Mouse (Mus musculus) hindbrain, embryonic 14.5 days (tissue): ENCODE data around the gene Ermap. TPM values are rescaled to one million over a fixed set of nuclear protein-coding genes. Genes with fewer than 3 reads are reported as not detected.

Source experiments
- ATAC-seq: fragments of 200-750 bp; cut with Nextera tagmentation; 2 replicates; pipeline ENCODE4 v1.8.0; 2017; ENCODE audit warnings: moderate number of reproducible peaks, mild to moderate bottlenecking, moderate TSS enrichment, moderate library complexity; ENCODE audit not compliant: low FRiP score
- DNase-seq: peaks from one replicate; pipeline ENCODE4 v3.0.0-alpha.2; 2015; ENCODE audit warnings: low spot score
- H3K27ac ChIP-seq: fragments of 300-500 bp; sonication (generic); 2 replicates; pipeline ENCODE4 v1.5.1; 2014; ENCODE audit warnings: mild to moderate bottlenecking, moderate library complexity
- H3K27me3 ChIP-seq: fragments of 300-500 bp; sonication (generic); 2 replicates; pipeline ENCODE4 v1.6.1; 2014; ENCODE audit warnings: mild to moderate bottlenecking, low read length, mixed read lengths; ENCODE audit not compliant: control insufficient read depth, insufficient read depth
- H3K36me3 ChIP-seq: fragments of 300-500 bp; sonication (generic); replicated peaks from 2 replicates; pipeline ENCODE4 v1.6.1; 2014; ENCODE audit not compliant: control insufficient read depth, insufficient read depth
- H3K4me1 ChIP-seq: fragments of 300-500 bp; sonication (generic); replicated peaks from 2 replicates; pipeline ENCODE4 v1.6.1; 2014; ENCODE audit warnings: antibody characterized with exemption, low read length, mixed read lengths; ENCODE audit not compliant: control insufficient read depth, insufficient read depth
- H3K4me2 ChIP-seq: fragments of 300-500 bp; sonication (generic); replicated peaks from 2 replicates; pipeline ENCODE4 v1.6.1; 2014; ENCODE audit warnings: mild to moderate bottlenecking, moderate library complexity
- H3K4me3 ChIP-seq: fragments of 300-500 bp; sonication (generic); replicated peaks from 2 replicates; pipeline ENCODE4 v1.5.1; 2014; ENCODE audit warnings: mild to moderate bottlenecking, low read length
- H3K9ac ChIP-seq: fragments of 300-500 bp; sonication (generic); 2 replicates; pipeline ENCODE4 v1.6.1; 2014
- H3K9me3 ChIP-seq: fragments of 300-500 bp; sonication (generic); 2 replicates; pipeline ENCODE4 v1.6.1; 2016; ENCODE audit warnings: low read length; ENCODE audit not compliant: control insufficient read depth
- WGBS: fragments of 180-500 bp; shearing (Covaris S2); extraction: QIAGEN DNeasy Blood & Tissue Kit; methylation state at CpG from one replicate; pipeline ENCODE4 v1.1.7; 2014; 5-methylcytosine and 5-hydroxymethylcytosine counted together
- polyA plus RNA-seq: library from polyadenylated mRNA; unstranded; fragments of >200 nt; fragmentation: Nextera tagmentation; extraction: Ambion mirVana; gene quantifications from 2 replicates; pipeline ENCODE4 v1.2.1, GENCODE M21; 2014

Ermap gene
- polyA plus RNA-seq, 1 experiment from 2014 or later, result 2.5 TPM

DNA sequence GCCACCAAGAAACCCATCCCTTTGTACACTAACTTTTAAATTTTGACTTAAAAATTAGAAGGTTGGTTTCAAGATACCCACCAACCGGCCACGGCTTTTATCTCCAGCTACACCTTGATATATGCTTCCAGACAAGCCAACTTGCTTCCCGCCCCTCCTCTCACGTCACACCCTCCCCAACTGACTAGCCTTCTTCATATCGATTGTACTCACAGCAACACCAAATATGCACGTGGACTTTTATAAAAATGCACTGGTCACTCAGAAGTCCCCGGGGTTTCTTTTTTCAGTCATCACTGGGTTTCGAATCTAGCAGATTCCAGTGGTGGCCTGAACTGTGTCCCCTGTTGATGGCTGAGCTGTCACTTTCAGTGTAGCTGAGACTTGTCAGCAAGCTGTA, 807 bp upstream of the Ermap start:
- Histone ChIP-seq H3K27me3 (no peaks in the 10 kb centered on the region), H3K9ac (no peak overlapping the region), H3K4me1 (no peaks in the 10 kb centered on the region), H3K9me3 (no peaks in the 10 kb centered on the region), H3K4me2 (no peak overlapping the region), H3K27ac (no peak overlapping the region), H3K4me3 (no peak overlapping the region), H3K36me3 (no peaks in the 10 kb centered on the region)
- DNase-seq, result no peak
- ATAC-seq, result no peak
- WGBS, result 88% methylated on average over 8 of the region's 8 CpGs

DNA sequence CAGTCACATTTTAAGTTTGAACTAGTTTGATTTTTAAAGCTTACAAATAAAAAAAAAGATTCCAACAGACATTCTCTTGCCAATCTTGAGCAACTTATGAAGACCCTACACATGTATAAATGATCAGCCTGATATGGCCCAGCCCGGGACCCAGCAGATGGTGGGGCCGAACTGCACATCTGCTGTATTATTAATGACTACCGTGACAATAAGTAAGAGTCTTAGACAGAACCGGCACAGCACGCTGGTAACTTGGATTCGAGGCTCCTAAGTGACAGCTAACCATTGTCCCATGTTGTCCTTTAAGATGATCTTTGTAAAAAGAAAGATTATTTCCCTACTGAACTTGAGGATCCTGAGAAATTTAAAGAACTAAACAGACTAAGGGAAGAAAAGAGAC, 419 bp downstream of the Ermap start:
- H3K4me3 ChIP-seq, result no peak overlapping the region
- H3K27me3 ChIP-seq, result no peaks in the 10 kb centered on the region
- 25% methylated on average over 6 of the region's 6 CpGs for WGBS

DNA sequence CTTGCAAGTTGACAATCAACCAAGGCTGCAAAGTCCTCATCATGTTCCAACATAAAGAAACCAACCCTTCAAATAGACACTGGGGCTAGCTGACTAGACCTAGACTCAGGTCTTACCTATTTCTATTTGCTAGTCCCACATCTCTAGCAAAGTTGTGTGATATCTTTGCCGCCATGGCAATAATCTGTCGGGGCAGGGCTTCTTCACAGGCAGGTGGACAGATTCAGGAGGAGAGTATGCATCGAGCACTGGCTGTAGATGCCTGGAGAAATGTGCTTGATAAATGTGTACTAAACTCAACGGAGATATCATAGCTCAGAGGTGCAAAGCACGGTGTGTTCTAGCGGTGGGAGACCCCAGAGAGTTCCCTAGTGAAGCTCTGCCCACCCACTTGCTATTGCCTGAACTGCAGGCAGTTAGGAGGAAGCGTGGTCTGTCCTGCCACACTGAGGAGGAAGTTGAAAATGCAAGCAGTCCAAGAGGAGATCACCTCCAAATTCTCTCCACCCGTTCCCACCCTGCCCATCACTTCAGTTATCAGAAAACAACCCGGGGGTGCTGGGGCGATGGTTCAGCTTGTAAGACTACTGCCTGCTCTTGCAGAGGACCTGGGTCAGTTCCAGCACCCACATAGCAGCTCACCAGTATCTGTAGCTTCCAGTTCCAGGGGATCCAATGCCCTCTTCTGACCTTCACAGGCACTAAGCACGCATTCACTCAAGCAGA, 1.6 kb downstream of the Ermap start:
- Histone ChIP-seq H3K9ac (no peak overlapping the region), H3K27me3 (no peaks in the 10 kb centered on the region), H3K27ac (no peak overlapping the region), H3K4me2 (no peak overlapping the region), H3K4me1 (no peaks in the 10 kb centered on the region), H3K36me3 (no peaks in the 10 kb centered on the region), H3K9me3 (no peaks in the 10 kb centered on the region), H3K4me3 (no peak overlapping the region)
- DNase-seq (no peak), ATAC-seq (no peak)
- WGBS, result 57% methylated on average over 11 of the region's 11 CpGs

More for the DNA sequence above, 419 bp downstream of the Ermap start:
- DNase-seq, result no peak
- no peaks in the 10 kb centered on the region for H3K9me3 ChIP-seq
- ATAC-seq, result no peak
- no peak overlapping the region for H3K27ac ChIP-seq
- H3K9ac ChIP-seq, result no peak overlapping the region
- no peak overlapping the region for H3K4me2 ChIP-seq
- no peaks in the 10 kb centered on the region for H3K4me1 ChIP-seq
- no peaks in the 10 kb centered on the region for H3K36me3 ChIP-seq

DNA sequence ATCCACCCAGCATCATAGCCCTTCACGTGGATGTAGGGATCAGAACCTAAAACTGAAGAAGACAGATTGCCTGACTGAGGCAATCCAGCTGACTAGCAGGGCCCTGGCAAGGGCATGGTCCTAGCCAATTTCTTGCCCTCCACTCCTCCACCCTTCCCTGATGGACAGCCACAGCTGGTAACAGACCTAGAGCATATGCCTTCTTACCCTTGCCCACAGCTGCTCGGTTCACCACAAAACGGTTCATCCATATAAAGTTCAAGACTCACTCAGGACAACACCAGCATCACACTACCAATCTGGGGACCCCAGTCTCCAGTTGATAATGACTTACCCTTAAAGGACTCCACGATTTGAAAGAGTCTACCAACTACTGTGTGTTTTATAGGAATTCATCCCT, 4.0 kb downstream of the Ermap start:
- Histone ChIP-seq H3K9ac (no peak overlapping the region), H3K36me3 (no peaks in the 10 kb centered on the region), H3K4me1 (no peaks in the 10 kb centered on the region), H3K9me3 (no peaks in the 10 kb centered on the region), H3K4me2 (no peak overlapping the region), H3K27ac (no peak overlapping the region), H3K27me3 (no peaks in the 10 kb centered on the region), H3K4me3 (no peak overlapping the region)
- DNase-seq (no peak), ATAC-seq (no peak)
- WGBS, result 83% methylated on average over 4 of the region's 4 CpGs

DNA sequence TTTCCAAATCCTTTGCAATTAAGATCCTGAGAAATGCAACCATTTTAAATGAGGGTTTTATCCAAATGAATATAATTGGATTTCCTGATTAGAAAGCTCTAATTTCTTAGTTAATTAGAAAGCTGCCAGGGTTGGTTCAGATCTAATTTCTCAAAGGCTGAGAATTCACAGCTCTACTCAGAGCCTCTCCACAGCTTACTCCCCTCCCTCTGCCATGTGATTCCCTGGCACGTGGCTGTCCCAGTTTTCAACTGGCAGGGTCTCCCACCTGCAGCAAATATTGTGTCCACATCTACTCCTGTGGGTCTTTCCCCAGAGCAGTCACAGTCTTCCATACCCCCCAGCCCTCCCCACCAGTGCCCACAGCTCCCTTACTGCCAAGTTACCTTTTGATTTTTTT, 6.3 kb downstream of the Ermap start:
- Histone ChIP-seq H3K9me3 (no peaks in the 10 kb centered on the region), H3K27ac (no peak overlapping the region), H3K9ac (no peak overlapping the region), H3K4me3 (no peak overlapping the region), H3K4me2 (no peak overlapping the region), H3K27me3 (no peaks in the 10 kb centered on the region), H3K36me3 (no peaks in the 10 kb centered on the region), H3K4me1 (no peaks in the 10 kb centered on the region)
- ATAC-seq (no peak), DNase-seq (no peak)
- 50% methylated on average over 1 of the region's 1 CpGs for WGBS

DNA sequence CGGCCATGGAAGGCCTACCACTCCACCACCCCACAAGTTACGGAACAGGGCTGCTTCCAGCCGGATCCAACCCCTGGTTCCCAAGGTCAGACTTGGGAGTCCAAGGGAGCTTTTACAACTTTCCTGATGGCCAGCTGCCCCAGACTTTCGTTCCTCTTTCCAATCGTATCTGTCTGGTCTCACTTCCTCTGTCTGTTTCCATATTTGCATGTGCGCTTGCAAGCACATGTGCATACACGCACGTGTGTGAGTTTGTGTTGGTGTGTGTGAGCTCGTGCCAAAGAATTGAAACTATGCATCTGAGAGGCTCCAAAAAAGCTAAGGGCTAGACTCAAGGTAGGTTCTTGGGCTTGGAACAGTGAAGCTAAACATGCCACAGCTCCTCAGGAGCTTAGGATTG, 8.4 kb downstream of the Ermap start:
- ATAC-seq (no peak), DNase-seq (no peak)
- WGBS, result 90% methylated on average over 9 of the region's 9 CpGs
- Histone ChIP-seq H3K9me3 (no peaks in the 10 kb centered on the region), H3K4me3 (no peak overlapping the region), H3K27me3 (no peaks in the 10 kb centered on the region), H3K36me3 (no peaks in the 10 kb centered on the region), H3K9ac (no peak overlapping the region), H3K4me1 (no peaks in the 10 kb centered on the region), H3K4me2 (no peak overlapping the region), H3K27ac (no peak overlapping the region)

DNA sequence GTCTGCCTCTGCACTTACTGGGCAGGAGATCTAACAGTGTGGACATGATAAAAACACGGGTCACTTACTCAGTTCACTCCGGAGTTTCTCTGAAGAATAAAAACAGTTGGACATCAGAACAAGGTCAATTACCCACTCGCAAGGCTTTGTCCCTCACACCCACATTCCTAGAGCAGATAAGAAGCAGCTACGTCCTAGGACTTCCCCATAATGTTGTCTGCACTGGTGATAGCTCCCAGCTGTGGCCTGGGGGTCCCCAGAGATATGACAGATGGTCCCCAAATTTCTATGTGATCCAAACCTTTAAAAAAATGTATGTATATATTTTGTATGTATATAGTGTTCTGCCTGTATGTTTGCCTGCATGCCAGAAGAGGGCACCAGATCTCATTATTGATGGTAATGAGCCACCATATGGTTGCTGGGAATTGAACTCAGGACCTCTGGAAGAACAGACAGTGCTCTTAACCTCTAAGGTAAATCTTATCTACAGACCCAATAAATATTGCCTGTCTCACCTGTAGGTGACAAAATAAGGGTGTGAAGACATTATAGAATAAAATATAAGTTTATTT, 9.6 kb downstream of the Ermap start:
- Histone ChIP-seq H3K27me3 (no peaks in the 10 kb centered on the region), H3K36me3 (no peaks in the 10 kb centered on the region), H3K27ac (no peak overlapping the region), H3K9ac (no peak overlapping the region), H3K4me1 (no peaks in the 10 kb centered on the region), H3K9me3 (no peaks in the 10 kb centered on the region), H3K4me2 (no peak overlapping the region), H3K4me3 (no peak overlapping the region)
- ATAC-seq (no peak), DNase-seq (no peak)
- 59% methylated on average over 4 of the region's 4 CpGs for WGBS

DNA sequence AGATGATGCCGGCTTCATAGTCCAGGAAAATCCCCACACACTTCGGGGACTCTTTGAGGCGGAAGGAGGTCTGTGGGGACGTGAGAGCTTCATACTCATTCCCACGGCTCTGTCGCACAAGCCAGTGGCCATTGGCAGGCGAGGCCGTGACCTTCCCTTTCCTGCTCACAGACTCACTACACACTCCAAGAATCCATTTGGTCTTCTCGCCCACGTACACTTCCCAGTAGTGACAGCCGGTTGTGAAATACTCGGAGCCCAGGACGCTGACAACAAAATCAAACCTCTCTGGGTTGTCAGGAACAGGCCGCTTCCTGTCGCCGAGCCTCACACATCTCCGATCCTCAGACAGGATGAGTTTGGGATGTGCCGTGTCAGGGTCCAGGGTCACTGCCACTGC, 11.5 kb downstream of the Ermap start:
- Histone ChIP-seq H3K4me1 (0 out of 2 replicates have a peak, but pooled peaks cover under 1% of the 10 kb centered on the region), H3K4me2 (no peak overlapping the region), H3K36me3 (no peaks in the 10 kb centered on the region), H3K27me3 (no peaks in the 10 kb centered on the region), H3K9ac (no peak overlapping the region), H3K9me3 (no peaks in the 10 kb centered on the region), H3K4me3 (no peak overlapping the region), H3K27ac (no peak overlapping the region)
- ATAC-seq (no peak), DNase-seq (no peak)
- WGBS, result 79% methylated on average over 18 of the region's 18 CpGs

DNA sequence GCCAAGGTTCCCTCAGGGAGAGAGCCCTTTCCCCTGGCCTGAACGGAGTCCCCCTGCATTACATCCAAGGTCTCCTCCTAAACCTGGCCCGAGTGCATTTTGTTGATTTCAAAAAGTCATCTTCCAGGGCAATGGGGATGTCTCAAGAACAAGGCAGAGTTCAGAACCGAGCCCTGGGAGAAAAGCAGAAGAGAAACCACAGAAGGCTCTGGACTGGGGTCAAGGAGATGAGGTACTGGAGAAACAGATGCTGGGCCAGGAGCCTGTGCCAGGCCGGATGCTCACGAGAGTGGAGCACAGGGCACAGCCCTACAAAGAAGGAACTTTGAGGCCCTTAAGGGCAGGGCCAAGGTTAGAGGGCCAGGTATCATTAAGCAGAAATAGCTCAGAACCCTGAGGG, 12.1 kb downstream of the Ermap start:
- H3K4me2 ChIP-seq, result no peak overlapping the region
- ATAC-seq, result no peak
- no peaks in the 10 kb centered on the region for H3K36me3 ChIP-seq
- 75% methylated on average over 5 of the region's 5 CpGs for WGBS
- no peaks in the 10 kb centered on the region for H3K9me3 ChIP-seq
- no peak overlapping the region for H3K27ac ChIP-seq
- H3K4me3 ChIP-seq, result no peak overlapping the region
- DNase-seq, result no peak
- H3K9ac ChIP-seq, result no peak overlapping the region
- H3K4me1 ChIP-seq, result peaks cover 7% of the 10 kb centered on the region
- H3K27me3 ChIP-seq, result no peaks in the 10 kb centered on the region
